Mouse (Mus musculus): ENCODE results near the gene Ccdc3. TPM values are rescaled to one million over a fixed set of nuclear protein-coding genes. Genes with fewer than 3 reads are reported as not detected.
"Not testable (repeated sequence)": the region's sequence is repeated elsewhere in the genome, so short reads cannot be mapped to it uniquely, and the experiment has no call there.

Ccdc3 gene
- total RNA-seq, 2 experiments from 2014 or later, result 15.9 to 17.5 TPM

DNA sequence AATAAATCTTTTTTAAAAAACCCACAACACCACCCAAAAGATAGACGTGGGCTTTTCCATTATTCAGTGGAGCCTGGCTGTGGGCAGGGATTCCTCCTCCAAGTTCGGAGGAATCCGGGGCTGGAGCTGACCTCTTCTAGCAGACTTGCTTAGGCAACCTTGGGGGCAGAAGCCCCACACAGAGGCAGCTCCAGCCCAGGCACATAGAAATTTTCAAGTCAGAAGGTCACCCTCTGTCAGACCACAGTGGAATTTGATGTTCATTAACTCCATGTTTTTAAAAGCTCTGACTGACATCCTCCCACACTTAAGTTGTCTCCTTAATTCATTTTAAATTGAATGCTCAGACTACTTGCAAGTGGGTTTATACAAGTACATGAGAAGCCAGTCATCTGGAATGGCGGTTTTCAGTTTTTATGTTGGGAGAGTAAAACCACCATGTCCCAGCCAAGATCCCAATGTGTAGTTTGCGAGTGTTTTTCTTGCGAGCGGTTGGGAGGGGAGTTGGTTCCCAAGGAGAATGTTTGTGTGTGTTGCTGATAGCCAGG, 63.3 kb downstream of the Ccdc3 start:
- no peak for DNase-seq (ENCODE audit: low spot score in 2 of 2)
- intact Hi-C loops (cut with DNase I), result no loop called here

DNA sequence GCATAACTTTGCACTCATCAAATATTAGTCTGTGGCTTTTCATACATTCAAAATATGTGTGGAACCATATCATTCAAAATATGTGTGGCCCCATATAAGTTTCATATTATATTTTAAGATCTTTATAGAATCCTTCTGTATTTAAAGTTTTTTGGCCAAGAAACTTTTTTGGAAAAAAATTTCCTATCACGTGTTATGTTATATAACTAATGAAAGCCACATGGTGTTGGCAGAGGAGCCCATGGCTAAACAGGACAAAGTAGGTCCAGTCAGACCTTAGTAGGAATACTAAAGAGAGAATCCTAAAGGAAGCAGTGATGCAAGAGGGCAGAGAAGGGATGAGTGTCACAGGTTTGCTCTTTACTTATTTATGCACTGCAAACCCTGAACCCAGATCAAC, 65.6 kb downstream of the Ccdc3 start:
- intact Hi-C loops (cut with DNase I), result no loop called here
- DNase-seq (ENCODE audit: low spot score in 2 of 2), result no peak

DNA sequence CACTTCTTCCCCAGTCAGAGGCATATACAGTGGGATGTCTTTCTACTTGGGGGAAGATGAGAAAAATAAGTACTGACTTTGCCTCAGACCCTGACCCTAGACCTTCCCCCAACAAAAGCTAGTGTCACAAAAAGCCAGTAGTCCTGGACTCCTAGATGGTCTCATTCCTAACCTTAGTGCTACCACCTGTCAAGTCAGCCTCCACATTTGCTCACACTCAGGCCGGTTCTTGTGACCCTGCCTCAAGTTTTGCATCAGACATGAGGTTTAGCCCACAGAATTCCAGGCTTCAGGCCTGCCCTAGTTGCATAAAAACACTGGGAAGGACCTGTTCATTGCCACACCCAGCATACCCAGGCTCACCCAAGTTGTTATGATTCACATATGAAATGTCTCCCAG, 67.4 kb downstream of the Ccdc3 start:
- DNase-seq (ENCODE audit: low spot score in 2 of 2), result no peak
- intact Hi-C loops (cut with DNase I), result no loop called here

DNA sequence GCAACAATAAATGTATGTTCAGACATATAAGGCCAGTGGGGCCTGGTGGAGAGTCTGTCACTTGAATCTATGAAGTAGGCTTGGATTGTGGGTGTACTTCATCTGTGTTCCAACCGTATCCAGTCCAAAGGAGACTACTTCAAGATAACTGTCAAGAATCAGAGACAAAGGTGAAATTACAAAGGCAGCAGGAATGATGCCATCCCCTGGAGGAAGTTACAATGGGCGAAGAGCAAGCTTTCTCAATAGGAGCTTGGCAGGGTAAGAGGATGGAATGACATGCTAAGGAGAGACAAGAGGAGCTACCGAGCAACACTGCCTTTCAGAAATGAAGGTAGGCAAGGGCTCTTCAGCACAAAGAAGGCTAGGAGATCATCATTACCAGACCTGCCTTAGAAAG, 69.1 kb downstream of the Ccdc3 start:
- DNase-seq (ENCODE audit: low spot score in 2 of 2), result no peak
- intact Hi-C loops (cut with DNase I), result no loop called here

DNA sequence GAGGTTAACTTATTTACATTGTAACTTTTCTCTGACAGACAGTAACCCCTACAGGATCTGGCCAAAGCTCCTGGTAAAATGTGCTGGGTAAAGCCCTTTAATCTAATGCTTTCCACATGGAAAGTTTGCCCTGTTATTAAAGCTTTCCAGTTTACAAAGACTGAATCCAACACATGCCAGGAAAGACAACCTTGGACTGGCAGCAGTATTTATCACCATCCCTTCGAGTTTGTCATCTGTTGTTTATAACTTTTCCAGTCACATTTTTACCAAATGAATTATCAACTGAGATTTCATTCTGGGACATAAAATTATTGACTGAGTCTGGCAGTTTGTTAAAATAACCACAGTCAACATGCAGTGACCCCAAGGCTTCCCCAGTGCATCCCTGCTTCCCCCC, 77.0 kb downstream of the Ccdc3 start:
- intact Hi-C loops (cut with DNase I), result no loop called here
- no peak for DNase-seq (ENCODE audit: low spot score in 2 of 2)

DNA sequence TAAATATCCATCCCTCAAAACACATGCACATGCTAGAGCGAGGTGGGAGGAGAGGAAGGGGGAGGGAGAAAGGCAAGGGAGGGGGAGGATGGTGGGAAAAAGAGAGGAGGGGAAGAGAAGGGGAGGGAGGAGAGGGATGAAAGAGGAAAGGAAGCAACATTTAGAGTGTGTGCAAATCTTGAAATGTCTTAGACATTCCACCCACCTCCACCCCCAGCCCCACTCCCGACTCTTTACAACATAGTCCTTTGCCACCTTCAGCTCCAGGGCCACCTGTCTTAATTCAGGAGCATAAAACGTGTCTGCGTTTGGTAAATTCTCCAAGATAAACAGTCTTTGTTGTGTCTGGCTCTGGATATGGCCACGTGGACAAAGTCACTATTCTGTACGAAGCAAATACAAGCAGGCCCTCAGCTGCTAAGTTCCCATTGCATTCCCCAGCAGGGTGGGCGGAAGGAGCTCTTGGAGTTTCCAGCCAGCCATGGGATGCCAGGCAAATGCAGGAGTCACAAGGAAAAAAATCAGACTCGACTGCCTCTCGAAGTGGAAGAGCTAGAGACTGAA, 77.8 kb downstream of the Ccdc3 start:
- no peak for DNase-seq (ENCODE audit: low spot score in 2 of 2)
- intact Hi-C loops (cut with DNase I), result no loop called here

DNA sequence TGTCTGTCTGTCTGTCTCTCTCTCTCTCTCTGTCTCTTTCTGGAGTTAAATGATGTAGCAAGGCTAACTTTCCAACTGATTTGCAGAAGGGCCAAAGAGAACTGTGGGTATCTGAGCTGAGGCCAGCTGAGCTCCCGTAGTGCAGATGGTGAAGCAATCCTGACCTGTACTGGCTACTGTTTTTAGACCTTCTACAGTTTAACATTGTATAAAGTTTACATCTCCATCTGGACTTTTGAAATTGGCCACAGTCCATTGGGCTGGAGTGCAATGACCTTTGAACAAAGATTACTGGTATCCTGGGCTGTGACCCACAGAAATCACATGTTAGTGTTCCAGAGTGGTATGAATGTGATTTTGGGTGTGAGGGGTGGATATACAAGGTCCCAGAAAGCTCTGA, 81.6 kb downstream of the Ccdc3 start:
- intact Hi-C loops (cut with DNase I), result no loop called here
- DNase-seq (ENCODE audit: low spot score in 2 of 2), result no peak

DNA sequence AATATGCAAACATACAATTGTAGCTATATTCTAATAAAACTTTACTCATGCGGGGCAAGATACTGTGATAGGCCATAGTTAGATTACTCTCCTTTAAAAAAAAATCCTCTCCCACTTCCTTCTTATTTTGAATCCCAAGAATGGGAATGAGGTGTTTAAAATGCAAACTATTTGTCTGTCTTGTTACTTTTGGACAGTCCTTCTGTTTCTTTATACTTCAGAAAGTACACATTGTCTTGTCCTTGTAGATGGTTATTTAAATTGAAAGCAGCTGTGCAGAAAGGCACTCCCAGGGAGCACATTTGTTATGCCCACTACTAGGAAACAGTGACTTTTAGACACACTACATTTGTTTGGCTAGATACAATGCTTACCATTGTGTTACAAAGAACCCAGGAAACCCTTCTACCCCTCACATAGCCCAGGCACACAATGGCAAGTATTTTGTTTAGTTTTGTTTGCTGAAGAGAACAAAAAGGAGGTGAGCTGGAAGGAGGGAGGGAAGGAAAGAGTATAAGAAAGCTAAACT, 82.3 kb downstream of the Ccdc3 start:
- intact Hi-C loops (cut with DNase I), result no loop called here

DNA sequence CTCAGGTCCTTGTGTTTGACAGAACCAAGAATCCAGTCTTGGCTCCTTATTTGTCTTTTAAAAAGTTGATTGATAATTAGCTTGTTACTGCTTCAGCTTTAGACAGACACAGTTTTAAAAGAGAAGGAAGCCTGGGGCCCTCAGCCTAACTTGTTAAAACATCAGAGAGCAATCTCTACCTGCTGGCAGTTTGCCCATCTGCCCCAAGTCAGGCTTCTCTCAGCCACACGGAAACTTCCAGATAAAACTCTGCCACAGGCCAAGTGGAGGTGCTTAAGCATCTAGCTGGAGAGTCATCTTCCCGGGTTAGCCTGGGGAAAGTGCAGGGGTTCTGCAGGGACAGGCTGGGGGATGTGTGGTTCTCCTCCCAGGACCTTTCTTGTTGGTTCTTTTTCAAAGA, 85.0 kb downstream of the Ccdc3 start:
- DNase-seq (ENCODE audit: low spot score in 2 of 2), result no peak
- intact Hi-C loops (cut with DNase I), result no loop called here

More for the DNA sequence above, 82.3 kb downstream of the Ccdc3 start:
- no peak for DNase-seq (ENCODE audit: low spot score in 2 of 2)

DNA sequence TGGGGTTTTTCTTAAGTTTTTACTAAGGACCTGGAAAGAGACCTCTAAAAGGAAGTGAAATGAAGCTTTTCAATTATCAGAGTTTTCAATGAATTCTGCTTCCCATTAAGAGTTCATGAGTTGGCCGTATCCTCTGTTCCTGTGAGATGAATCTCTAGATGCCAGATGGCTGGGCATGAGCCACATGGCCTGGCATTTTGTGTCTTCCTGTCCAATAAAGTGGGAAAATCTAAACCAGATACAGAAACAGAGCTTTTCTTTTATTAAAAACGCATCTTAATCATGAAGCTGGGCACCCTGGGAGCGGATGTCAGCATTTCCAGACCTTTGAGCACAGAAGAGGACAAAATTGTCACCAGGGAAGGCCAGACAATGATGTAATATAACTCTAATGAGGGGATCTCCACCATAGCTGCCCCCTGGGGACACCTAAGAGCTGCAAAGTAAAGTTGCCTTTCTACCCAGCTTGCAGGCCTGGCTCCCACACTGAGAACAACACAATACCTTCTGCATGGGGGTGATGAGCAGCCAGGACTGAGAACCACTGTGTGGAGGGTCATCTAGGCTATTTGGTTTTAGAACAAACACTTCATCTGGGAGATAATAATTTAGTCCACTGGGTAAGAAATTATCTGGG, 99.4 kb downstream of the Ccdc3 start:
- intact Hi-C loops (cut with DNase I), result no loop called here
- no peak for DNase-seq (ENCODE audit: low spot score in 2 of 2)

DNA sequence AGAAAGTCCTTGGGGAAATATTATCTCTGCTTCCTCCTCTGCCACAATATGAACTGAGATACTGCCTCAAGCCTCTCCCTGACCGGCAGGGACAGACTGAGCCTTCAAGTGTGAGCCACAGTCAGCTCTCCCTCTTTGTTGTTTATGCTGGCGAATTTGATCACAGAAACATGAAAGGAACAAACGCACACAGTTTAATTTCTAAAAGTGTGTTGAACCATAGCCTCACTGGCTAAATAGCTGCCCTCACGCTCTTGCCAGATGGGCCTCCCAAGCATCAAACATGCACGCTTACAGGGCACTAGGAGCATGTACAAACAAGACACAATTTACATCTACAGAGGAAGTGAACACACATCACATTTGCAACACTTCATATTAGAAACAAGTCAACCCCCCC, 100.3 kb downstream of the Ccdc3 start:
- DNase-seq (ENCODE audit: low spot score in 2 of 2), result no peak
- intact Hi-C loops (cut with DNase I), result no loop called here

DNA sequence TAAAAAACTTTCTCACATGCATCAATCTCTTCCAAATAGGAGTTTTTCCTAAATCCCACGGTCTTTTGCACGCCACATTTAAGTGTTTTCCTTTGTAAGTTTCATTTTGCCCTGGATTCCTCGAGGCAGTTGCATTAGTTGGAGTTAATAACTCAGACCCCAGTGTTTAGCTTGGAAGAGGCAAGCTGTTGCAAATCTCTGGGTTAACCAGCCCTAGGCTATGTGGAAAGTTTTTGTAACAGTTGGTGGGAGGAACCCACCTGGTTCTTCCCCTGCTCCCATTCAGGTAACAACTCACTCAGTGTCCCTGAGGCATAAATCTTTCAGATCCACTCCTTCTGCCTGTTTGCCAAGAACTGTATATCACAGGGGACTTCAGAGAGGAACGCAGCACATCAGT, 101.9 kb downstream of the Ccdc3 start:
- intact Hi-C loops (cut with DNase I), result no loop called here

DNA sequence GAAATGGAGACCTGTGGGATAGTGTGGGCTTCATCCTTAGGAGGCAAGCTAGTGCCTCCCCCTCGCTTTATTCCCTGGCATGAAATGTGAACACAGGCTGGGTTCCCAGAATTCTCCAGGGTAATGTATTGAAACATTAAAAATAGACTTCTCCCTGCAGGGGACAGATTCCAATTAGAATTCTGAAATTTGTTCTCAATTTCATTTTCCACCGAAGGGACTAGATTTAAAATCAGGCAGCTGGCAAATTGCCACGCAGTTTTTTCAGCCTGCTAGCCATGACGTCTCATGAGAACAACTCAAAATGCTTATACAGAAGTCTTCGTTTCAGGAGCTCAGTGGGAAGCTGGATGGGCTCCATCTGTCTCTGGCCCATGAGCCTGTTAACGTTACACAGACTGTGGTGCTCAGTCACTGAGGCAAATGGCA, 103.9 kb downstream of the Ccdc3 start:
- intact Hi-C loops (cut with DNase I), result loop anchor here (10.0 kb wide), 1 partner anchor 147 kb away; no protein-coding TSS in a partner anchor
- peak; percentile 71 to 74 for DNase-seq (ENCODE audit: low spot score in 2 of 2)

More for the DNA sequence above, 101.9 kb downstream of the Ccdc3 start:
- no peak for DNase-seq (ENCODE audit: low spot score in 2 of 2)

DNA sequence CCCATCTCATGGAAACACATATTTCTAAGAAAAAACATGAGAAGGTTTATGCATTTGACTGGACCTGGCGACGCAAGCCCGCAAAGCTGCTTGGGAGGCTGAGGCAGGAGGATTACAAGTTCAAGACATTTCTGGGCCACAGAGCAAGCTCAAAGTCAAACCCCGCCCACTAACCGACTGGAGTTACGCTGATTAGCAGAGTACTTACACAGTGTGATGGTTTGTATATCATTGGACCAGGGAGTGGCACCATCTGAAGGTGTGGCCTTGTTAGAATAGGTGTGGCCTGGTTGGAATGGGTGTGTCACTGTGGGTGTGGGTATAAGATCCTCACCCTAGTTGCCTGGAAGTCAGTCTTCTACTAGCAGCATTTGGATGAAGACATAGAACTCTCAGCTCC, 111.6 kb downstream of the Ccdc3 start:
- intact Hi-C loops (cut with DNase I), result loop anchor here (10.0 kb wide), 1 partner anchor 154 kb away; no protein-coding TSS in a partner anchor
- DNase-seq (ENCODE audit: low spot score in 2 of 2), result not testable (repeated sequence)

DNA sequence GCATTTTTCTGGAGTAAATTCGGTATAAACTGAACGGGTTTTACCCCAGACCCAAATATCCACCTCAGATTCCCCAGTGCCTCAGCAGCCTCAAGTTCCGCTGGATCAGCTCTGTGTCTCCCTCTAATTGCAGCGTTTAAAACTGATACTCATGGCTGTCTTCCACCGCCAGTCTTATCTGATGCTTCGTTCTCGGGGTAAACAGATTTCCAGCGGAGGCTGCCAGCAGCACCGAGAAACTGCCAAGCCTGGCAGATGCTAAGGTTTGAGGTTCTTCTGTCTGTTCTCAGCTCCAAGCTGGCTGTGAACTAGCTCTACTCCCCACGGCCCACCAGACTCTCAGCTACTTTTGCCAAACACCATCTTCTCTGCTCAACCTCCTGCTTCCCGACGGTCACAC, 112.4 kb downstream of the Ccdc3 start:
- DNase-seq (ENCODE audit: low spot score in 2 of 2), result peak; percentile 80 to 85
- intact Hi-C loops (cut with DNase I), result loop anchor here (10.0 kb wide), 1 partner anchor 155 kb away; no protein-coding TSS in a partner anchor

DNA sequence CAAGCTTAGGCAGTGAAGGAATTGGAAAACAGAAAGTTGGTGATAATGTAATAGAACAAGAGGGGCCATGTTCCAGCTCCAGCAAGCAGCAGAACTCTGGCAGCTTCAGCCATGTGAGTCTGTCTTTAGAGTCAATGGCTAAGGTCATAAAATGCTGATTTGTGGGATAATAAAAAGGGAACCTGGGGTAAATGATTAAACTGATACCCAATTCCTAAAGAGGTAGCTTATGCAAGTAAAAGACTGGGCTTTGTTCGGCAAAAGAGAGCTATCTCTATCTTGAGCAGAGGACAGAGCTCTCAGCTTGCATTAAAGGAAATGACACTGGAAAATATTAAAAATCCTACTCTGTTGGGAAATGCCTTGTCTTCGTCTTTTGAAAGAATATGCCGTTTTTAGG, 120.7 kb downstream of the Ccdc3 start:
- intact Hi-C loops (cut with DNase I), result no loop called here
- no peak for DNase-seq (ENCODE audit: low spot score in 2 of 2)

DNA sequence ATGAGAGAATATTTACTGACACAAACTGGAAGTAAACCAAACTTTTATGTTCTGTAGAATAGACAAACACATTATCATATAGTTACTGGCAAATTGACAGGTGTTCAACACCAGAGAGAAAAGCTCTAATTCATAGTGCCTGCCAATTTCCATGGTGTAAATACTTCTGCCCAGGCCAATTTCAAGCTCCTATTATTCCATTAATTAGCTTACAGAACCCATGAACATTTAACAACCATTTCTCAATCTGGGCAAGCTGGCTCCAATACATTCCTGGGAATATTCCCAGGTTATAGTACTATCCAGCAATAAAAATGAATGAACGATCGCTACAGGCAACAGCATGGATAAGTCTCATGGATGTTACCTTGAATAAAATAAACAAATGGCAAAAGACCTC, 124.7 kb downstream of the Ccdc3 start:
- intact Hi-C loops (cut with DNase I), result no loop called here
- DNase-seq (ENCODE audit: low spot score in 2 of 2), result no peak

DNA sequence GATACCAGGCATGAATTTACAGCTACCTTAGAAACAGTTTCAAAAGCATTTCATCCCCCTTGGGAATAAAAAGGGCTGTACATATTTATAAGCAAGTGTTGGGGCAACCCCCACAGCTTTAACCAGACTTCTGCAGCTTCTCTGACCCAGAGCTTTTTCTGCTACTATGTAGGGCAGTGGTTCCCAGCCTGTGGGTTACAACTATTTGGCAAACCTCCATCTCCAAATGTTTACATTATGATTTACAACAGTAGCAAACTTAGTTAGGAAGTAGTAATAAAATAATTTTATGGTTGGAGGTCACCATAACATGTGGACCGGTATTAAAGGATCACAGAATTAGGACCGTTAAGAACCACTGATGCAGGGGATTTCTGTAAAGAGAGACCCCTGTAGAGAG, 130.4 kb downstream of the Ccdc3 start:
- intact Hi-C loops (cut with DNase I), result no loop called here
- no peak for DNase-seq (ENCODE audit: low spot score in 2 of 2)

All from left cerebral cortex, postnatal 36 days (tissue).